Mouse (Mus musculus) T-cell, adult 66 days (primary cell): Measurements from ENCODE around the gene Calhm5. TPM values are rescaled to one million over a fixed set of nuclear protein-coding genes. Genes with fewer than 3 reads are reported as not detected.

Source experiments
- total RNA-seq, 2 experiments: library from RNA; stranded (reverse); gene quantifications; 3 replicates in 1 of 2; 4 replicates in 1 of 2; pipeline ENCODE4 v1.2.4; 2023

Gene Calhm5
- total RNA-seq = not detected

DNA sequence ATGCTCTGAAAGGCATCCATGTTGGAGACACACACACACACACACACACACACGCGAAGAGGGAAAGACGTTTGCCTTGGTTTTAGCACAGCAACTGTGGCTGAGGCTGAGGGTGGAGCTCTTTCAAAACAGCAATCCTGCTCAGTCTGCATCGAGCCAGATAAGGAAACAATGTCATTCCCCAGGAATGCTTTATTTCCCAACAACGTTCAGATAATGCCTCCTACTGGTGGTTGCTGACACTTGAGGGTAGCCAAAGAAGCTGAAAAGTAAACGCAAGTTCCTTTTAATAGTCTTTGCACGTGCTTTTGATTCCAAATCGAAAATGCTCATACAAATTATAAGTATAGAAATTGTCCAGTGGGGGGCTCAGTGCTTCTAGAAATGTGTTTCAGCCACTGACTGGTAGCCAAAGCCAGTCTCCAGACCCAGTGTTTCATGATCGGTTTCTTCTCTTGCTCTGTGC, at the start of gene Calhm5:
Calhm5 (minus strand) TSS at position 102 of the 466 bp plus-strand sequence.

DNA sequence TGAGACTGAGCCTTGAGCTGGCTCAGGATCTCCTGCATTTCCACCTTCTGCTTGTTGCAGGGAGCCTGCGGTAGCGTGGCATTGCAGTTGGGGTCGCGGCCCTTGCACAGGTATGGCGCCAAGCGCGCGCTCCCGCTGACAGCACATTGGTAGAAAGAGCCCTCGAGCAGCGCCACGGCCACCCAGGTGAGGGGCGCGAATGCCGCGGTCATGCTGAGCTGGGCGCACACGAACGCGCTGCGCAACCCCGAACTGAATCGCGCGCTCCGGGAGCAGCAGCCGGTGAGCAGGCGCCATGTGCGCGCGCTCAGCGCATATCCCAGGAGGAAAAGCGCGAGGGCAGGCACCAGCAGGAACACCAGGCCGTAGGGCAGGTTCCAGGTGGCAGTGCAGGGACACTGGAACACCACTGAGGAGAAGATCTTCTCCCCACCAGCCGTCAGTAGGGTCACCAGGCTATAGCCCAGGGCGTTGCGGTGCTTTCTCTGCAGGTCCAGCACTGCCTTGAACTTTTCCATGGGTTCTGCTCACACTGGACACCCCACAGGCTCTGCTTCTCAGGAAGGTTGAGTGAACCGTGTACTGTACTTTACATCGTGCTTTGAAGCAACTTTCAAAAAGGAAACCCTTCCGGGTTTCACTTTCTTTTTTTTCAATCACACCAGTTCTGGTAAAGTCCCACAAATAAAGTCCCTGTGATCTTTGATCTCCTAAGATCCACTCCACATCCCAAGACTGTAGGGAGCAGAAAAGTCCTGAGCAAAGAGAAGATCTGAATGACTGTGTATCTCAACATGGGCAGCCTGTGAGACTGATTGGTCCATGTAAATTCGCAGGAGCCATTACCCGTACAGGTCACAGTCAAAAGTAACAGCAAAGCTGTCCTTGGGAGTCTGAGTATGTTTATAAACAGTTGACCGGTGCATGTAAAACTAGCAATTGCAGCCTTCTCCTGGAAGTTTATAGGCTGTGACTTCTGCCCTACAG, 31.4 kb upstream of the Calhm5 start, which contains the start of gene Calhm6:
Calhm6 (minus strand) TSS at position 593 of the 987 bp plus-strand sequence.

DNA sequence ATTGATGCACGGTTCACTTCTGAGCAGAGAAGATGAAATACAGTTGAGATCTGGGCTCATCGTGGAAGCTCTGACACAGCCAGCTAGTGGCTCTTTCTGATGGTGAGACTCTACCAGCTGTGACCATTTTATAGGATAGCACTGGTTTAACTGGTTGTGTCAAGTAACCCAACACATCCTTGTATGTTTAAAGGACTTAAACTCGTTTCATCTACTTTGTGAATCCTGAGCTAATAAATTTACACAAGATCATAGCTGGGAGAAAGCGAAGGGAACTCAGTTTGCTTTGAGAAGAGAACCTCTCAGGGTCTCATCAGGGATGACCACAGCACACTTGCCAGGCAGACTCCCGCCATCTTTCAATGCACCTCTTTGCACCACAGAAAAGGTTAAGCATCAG, 52.1 kb downstream of the Calhm5 start, which contains the start of gene Calhm4:
Calhm4 (minus strand) TSS at position 101 of the 400 bp plus-strand sequence.

Other genes starting within 250 kb of the Calhm5 start
- gene Sult3a1, start 238.8 kb downstream of the Calhm5 start, total RNA-seq = not detected
- gene Rsph4a, start 191.4 kb downstream of the Calhm5 start, total RNA-seq = not detected
- gene Zup1, start 145.2 kb downstream of the Calhm5 start, total RNA-seq = 10 to 100 TPM; 89.2 to 91.0 TPM
- gene Rwdd1, start 76.9 kb downstream of the Calhm5 start, total RNA-seq = 10 to 100 TPM; 53.2 to 66.0 TPM
- not detected for gene Trappc3l, start 58.9 kb downstream of the Calhm5 start, total RNA-seq
- not detected for gene Calhm4, start 52.2 kb downstream of the Calhm5 start, total RNA-seq
- gene Calhm6, start 31.5 kb upstream of the Calhm5 start, total RNA-seq = 10 to 100 TPM; 18.4 to 19.1 TPM
- gene Dse, start 111.2 kb upstream of the Calhm5 start, total RNA-seq = 10 to 100 TPM; 20.2 to 22.3 TPM
- 100 to 1,000 TPM; 103 to 112 TPM for gene Tspyl1, start 185.7 kb upstream of the Calhm5 start, total RNA-seq
- gene Tspyl4, start 200.9 kb upstream of the Calhm5 start, total RNA-seq = 10 to 100 TPM; 19.4 to 20.2 TPM